Mouse (Mus musculus) embryonic facial prominence, embryonic 13.5 days (tissue): Measurements from ENCODE around the gene Cnot11. TPM values are rescaled to one million over a fixed set of nuclear protein-coding genes. Genes with fewer than 3 reads are reported as not detected.

ENCODE experiments used
- ATAC-seq: fragments of 200-750 bp; cut with Nextera tagmentation; 2 replicates; pipeline ENCODE4 v1.8.0; 2017; ENCODE audit warnings: low read depth; ENCODE audit not compliant: insufficient number of reproducible peaks, insufficient read depth, low FRiP score, low TSS enrichment
- H3K27ac ChIP-seq: fragments of 300-500 bp; sonication (generic); 2 replicates; pipeline ENCODE4 v1.5.1; 2015; ENCODE audit warnings: moderate library complexity, mild to moderate bottlenecking, inconsistent platforms
- H3K27me3 ChIP-seq: fragments of 300-500 bp; sonication (generic); 2 replicates; pipeline ENCODE4 v1.6.1; 2015; ENCODE audit warnings: mild to moderate bottlenecking, inconsistent platforms
- H3K36me3 ChIP-seq: fragments of 300-500 bp; sonication (generic); 2 replicates; pipeline ENCODE4 v1.6.1; 2015; ENCODE audit warnings: mild to moderate bottlenecking, inconsistent platforms
- H3K4me1 ChIP-seq: fragments of 300-500 bp; sonication (generic); 2 replicates; pipeline ENCODE4 v1.6.1; 2015; ENCODE audit warnings: inconsistent platforms
- H3K4me2 ChIP-seq: fragments of 300-500 bp; sonication (generic); 2 replicates; pipeline ENCODE4 v1.6.1; 2015; ENCODE audit warnings: moderate library complexity, mild to moderate bottlenecking, inconsistent platforms
- H3K4me3 ChIP-seq: fragments of 300-500 bp; sonication (generic); 2 replicates; pipeline ENCODE4 v1.5.1; 2015; ENCODE audit warnings: mild to moderate bottlenecking, inconsistent platforms
- H3K9ac ChIP-seq: fragments of 300-500 bp; sonication (generic); 2 replicates; pipeline ENCODE4 v1.6.1; 2015; ENCODE audit warnings: mild to moderate bottlenecking, inconsistent platforms
- H3K9me3 ChIP-seq: fragments of 300-500 bp; sonication (generic); 2 replicates; pipeline ENCODE4 v1.6.1; 2016; ENCODE audit warnings: inconsistent platforms
- WGBS: fragments of 180-500 bp; shearing (Covaris S2); methylation state at CpG from one replicate; pipeline ENCODE4 v1.1.7; 2015; ENCODE audit warnings: mixed read lengths; 5-methylcytosine and 5-hydroxymethylcytosine counted together
- polyA plus RNA-seq: library from polyadenylated mRNA; unstranded; fragments of >200 nt; fragmentation: Nextera tagmentation; extraction: Ambion mirVana; gene quantifications from 2 replicates; pipeline ENCODE4 v1.2.1, GENCODE M21; 2015

Gene Cnot11
- polyA plus RNA-seq, 1 experiment from 2014 or later: 21.9 TPM

DNA sequence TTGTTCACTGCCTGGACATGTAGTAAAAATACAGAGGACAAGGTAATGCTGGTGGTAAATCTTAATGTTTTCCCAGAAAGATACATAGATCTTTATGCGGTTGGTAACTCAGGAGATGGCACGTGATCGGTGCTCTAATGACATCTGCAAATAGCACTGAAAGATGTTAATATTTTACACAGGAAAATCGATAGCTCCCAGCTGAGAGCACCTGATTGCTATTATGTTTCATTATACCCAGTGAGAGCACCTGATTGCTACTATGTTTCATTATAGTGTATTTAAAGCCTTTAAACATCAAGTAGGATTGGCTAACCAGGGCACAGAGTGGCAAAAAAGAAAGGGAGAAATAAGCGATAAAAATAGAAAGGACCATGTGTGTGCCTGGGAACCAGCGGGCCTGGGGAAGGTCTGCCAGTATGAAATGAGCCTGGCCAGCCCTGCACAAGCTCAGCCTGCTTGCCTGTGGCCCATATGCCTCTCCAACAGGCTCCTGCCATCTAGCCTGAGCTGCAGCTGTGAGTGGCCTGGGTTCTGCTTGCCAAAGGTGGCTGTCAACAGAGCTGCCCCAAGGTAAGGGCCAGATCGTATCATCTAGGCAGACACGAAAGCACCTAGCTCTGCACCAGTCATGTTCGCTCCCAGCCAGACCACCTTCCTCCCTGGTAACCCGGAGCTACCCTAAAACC lies 19.3 kb upstream of the Cnot11 start:
- H3K9ac ChIP-seq: no peak overlapping the region
- H3K27me3 ChIP-seq: no peaks in the 10 kb centered on the region
- H3K27ac ChIP-seq: no peak overlapping the region
- H3K9me3 ChIP-seq: no peaks in the 10 kb centered on the region
- WGBS: 74% methylated on average over 10 of the region's 10 CpGs
- H3K4me3 ChIP-seq: no peak overlapping the region
- no peaks in the 10 kb centered on the region for H3K4me1 ChIP-seq
- H3K36me3 ChIP-seq: no peaks in the 10 kb centered on the region
- H3K4me2 ChIP-seq: no peak overlapping the region
- no peak for ATAC-seq

DNA sequence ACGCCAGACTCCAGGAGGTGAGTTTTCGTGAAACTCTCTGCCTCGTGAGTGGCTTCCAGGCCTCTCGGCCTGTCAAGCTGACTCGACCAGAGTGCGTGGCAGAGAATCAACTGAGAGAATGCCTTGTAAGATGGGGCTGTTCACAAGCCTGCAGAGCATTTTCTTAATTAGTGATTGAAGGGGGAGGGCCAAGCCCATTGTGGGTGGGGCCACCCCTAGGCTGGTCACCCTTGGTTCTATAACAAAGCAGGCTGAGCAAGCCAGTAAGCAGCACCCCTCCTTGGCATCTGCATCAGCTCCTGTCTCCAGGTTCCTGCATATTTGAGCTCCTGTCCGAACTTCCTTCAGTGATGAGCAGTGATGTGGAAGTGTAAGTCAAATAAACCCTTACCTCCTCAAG lies 13.5 kb upstream of the Cnot11 start:
- Histone ChIP-seq H3K9ac (no peak overlapping the region), H3K4me3 (no peak overlapping the region)
- 88% methylated on average over 7 of the region's 7 CpGs for WGBS

DNA sequence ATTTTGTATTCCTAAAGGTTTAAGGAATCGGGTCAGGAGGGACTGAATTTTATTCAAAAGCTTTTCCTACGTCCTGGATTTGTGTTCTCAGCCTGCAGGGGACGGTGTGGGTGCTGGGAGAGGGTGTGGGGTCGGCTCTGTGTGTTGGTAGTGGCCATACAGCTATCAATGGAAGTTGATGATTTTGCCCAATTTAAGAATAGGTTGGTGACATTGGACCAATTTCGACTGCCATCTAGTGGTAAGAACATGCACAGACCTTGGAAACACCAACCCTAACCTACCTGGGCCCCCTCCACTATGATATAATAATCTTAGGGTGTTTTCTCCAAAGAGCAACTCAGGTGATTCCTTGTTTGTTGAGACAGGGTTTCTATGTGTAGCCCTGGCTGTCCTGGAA lies 12.3 kb upstream of the Cnot11 start:
- 29% methylated on average over 5 of the region's 5 CpGs for WGBS
- ATAC-seq: no peak
- Histone ChIP-seq H3K4me1 (no peaks in the 10 kb centered on the region), H3K27ac (no peak overlapping the region), H3K4me3 (no peak overlapping the region), H3K27me3 (no peaks in the 10 kb centered on the region), H3K4me2 (no peak overlapping the region), H3K36me3 (no peaks in the 10 kb centered on the region), H3K9ac (no peak overlapping the region), H3K9me3 (no peaks in the 10 kb centered on the region)

More for the DNA sequence above, 13.5 kb upstream of the Cnot11 start:
- H3K27me3 ChIP-seq: no peaks in the 10 kb centered on the region
- no peak overlapping the region for H3K4me2 ChIP-seq
- H3K36me3 ChIP-seq: no peaks in the 10 kb centered on the region
- H3K4me1 ChIP-seq: no peaks in the 10 kb centered on the region
- no peak overlapping the region for H3K27ac ChIP-seq
- no peaks in the 10 kb centered on the region for H3K9me3 ChIP-seq
- ATAC-seq: no peak

DNA sequence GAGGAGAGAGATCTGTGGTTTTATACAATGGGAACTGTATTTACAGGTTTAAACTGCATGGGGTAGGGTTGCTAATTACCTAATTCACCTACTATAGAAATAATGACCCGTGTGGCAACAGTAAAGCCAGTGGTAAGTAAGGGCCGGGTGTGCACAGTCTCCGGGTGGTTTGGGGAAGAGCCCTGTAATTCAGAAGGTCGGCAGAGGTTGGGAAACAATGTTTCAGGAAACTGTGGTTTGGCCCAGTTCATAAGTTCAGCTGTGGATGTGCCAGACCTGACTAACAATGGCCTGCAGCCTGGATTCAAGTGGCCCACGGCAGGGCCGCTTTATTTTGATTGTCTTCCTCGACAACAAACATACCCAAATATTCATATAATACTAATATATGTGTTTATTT lies 9.0 kb upstream of the Cnot11 start:
- H3K4me2 ChIP-seq: no peak overlapping the region
- no peak for ATAC-seq
- 59% methylated on average over 7 of the region's 7 CpGs for WGBS
- no peaks in the 10 kb centered on the region for H3K36me3 ChIP-seq
- H3K4me1 ChIP-seq: 0 out of 2 replicates have a peak, but pooled peaks cover 3% of the 10 kb centered on the region
- no peaks in the 10 kb centered on the region for H3K27me3 ChIP-seq
- no peak overlapping the region for H3K27ac ChIP-seq
- no peaks in the 10 kb centered on the region for H3K9me3 ChIP-seq
- H3K4me3 ChIP-seq: no peak overlapping the region
- H3K9ac ChIP-seq: no peak overlapping the region

DNA sequence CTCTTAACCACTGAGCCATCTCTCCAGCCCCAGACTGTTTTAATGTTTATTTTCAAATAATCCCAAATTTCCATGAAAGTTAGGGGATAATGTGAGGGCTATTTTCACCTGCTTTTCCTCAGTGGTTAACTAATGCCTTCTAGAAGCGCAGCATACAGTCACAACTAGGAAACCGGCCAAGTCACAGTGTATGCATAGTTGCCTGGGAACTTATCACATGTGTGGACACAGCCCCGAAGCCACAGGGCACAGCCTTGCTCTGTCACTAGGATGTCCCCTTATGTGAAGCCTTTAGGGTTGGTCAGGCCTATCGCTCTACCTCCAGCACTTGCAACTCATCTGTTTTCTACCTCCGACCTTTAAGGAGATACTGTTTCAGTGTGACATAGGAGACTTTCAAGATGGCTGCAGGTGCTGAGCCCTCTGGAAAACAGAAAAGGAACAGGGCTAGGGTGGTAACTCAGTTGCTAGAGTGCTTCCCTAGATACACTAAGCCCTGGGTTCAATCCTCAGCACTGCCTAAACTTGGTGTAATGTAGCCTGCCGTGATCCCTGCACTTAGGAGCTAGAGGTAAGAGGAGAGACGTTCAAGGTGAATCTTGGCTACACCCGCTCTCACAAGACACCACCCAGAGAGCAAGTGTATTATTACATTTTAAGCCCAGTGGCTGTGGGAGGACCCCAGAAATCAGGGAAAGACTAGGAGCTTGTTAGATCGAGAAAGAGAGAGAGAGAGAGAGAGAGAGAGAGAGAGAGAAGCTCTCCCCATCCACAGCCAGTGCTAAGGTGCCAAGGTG lies 8.2 kb upstream of the Cnot11 start:
- H3K9me3 ChIP-seq: no peaks in the 10 kb centered on the region
- WGBS: 73% methylated on average over 9 of the region's 9 CpGs
- no peak overlapping the region for H3K4me2 ChIP-seq
- no peak overlapping the region for H3K27ac ChIP-seq
- H3K9ac ChIP-seq: no peak overlapping the region
- H3K4me1 ChIP-seq: 0 out of 2 replicates have a peak, but pooled peaks cover 3% of the 10 kb centered on the region
- H3K36me3 ChIP-seq: no peaks in the 10 kb centered on the region
- H3K27me3 ChIP-seq: no peaks in the 10 kb centered on the region
- H3K4me3 ChIP-seq: no peak overlapping the region
- no peak for ATAC-seq

DNA sequence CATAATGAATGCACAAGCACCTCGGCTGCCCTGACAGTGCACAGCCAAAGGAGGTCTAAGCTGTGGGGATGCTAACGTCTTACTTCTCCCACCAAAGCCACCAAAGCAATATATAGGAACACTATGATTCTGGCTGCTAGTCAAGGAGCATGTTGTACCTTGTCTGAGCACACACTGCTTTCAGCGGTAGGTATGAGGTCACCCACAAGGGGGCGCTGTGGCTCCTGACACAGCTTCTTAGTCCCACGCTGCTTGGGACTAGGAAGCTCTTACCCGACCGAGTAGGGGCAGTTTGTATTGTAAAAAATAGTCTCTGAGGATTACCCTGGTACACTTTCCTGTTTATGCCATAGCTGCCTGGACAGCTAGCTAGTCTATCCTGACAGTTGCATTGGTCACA lies 7.4 kb upstream of the Cnot11 start:
- no peaks in the 10 kb centered on the region for H3K9me3 ChIP-seq
- no peak overlapping the region for H3K4me2 ChIP-seq
- H3K27ac ChIP-seq: no peak overlapping the region
- no peak overlapping the region for H3K4me3 ChIP-seq
- 11% methylated on average over 7 of the region's 7 CpGs for WGBS
- no peaks in the 10 kb centered on the region for H3K27me3 ChIP-seq
- no peaks in the 10 kb centered on the region for H3K36me3 ChIP-seq
- ATAC-seq: no peak
- no peak overlapping the region for H3K9ac ChIP-seq
- 0 out of 2 replicates have a peak, but pooled peaks cover 3% of the 10 kb centered on the region for H3K4me1 ChIP-seq

DNA sequence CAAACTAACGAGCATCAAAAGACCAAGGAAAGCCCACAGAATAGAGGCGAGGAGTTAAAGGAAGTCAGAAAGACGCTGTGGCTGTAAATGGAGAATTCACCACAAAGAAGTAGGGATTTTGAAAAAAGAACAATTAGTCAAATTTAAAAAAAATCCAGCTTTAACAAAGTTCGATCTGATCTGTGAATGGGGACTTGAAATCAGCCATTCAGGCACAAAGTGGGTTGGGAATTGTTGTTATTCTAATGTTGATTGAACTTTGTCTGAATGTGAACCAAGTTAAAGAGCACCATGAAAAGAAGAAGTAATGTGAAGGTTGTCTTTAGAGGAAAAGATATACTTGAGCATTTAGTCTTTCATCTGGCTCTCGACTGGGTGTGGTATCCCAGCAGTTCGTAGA lies 6.5 kb upstream of the Cnot11 start:
- H3K9ac ChIP-seq: no peak overlapping the region
- ATAC-seq: no peak
- WGBS: 73% methylated on average over 6 of the region's 6 CpGs
- H3K27me3 ChIP-seq: no peaks in the 10 kb centered on the region
- no peak overlapping the region for H3K4me3 ChIP-seq
- H3K36me3 ChIP-seq: no peaks in the 10 kb centered on the region
- no peak overlapping the region for H3K4me2 ChIP-seq
- no peaks in the 10 kb centered on the region for H3K9me3 ChIP-seq
- H3K4me1 ChIP-seq: 0 out of 2 replicates have a peak, but pooled peaks cover 3% of the 10 kb centered on the region
- H3K27ac ChIP-seq: no peak overlapping the region

DNA sequence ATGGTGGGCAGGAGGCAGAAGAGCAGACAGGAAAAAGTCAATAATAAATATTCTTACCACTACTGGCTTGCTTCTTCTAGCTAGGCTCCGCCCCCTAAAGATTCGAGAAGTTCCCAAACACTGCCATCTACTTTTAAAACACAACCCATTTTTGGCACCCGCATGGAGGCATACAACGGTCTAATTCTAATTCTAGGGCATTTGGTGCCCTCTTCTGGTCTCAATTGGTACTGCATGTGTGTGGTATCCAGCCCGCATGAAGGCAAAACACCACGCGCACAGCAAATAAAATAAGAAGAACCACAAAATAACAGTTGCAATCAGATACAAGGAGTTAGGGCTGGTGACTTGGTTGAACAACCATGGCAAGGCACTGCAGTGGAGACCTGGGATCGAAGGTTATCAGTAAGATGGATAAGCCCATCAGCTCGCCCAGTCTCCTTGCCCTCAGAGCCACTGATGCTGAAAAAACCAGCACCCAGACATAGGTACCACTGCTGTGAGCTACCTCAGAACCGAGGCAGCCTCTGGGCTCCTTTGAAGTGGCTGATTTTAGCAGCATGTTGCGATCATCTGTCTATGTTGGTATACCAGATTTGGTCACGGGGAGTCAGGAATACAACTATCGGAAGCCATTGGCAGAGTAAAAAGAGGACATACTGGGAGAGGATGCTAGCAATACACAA lies 4.4 kb upstream of the Cnot11 start:
- Histone ChIP-seq H3K4me2 (no peak overlapping the region), H3K36me3 (no peaks in the 10 kb centered on the region), H3K9ac (no peak overlapping the region), H3K27ac (no peak overlapping the region), H3K4me1 (0 out of 2 replicates have a peak, but pooled peaks cover 3% of the 10 kb centered on the region), H3K4me3 (no peak overlapping the region), H3K9me3 (no peaks in the 10 kb centered on the region), H3K27me3 (no peaks in the 10 kb centered on the region)
- 39% methylated on average over 13 of the region's 13 CpGs for WGBS
- ATAC-seq: no peak

DNA sequence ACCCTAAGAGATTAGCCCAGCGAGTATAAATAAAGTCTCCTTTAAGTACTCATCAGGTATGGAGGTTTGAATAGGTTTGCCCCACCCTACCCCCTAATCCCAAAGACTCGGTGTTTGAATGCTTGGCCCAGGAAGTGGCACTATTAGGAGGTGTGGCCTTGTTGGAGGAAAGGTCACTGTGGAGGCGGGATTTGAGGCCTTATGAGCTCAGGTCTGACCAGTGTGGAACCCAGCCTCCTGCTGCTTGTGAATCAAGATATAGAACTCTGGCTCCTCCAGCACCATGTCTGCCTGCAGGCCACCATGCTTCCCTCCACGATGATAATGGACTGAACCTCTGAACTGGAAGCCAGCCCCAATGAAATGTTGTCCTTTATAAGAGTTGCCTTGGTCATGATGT lies 3.8 kb upstream of the Cnot11 start:
- Histone ChIP-seq H3K36me3 (no peaks in the 10 kb centered on the region), H3K4me3 (no peak overlapping the region), H3K9me3 (no peaks in the 10 kb centered on the region), H3K9ac (no peak overlapping the region), H3K4me2 (no peak overlapping the region), H3K27ac (no peak overlapping the region), H3K4me1 (0 out of 2 replicates have a peak, but pooled peaks cover 3% of the 10 kb centered on the region), H3K27me3 (no peaks in the 10 kb centered on the region)
- WGBS: 74% methylated on average over 4 of the region's 4 CpGs
- no peak for ATAC-seq

DNA sequence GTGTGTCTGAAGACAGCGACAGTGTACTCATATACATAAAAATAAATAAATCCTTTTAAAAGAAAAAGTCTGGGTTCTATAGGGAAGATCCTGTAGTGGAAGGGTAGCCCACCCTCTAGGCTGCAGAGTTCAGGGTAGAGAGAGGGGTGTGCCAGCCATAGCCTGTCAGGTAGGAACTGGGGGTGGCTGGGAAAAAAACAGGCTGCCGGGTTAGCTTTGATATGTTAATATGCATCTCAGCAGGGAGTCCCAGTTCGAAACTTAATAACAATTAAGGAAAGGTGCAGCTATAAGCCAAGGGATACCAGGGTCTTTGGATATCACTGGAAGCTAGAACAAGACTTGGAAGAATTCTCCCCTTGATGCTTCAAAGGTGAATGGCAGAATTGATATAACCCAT lies 875 bp upstream of the Cnot11 start:
- H3K4me2 ChIP-seq: no peak overlapping the region
- H3K4me1 ChIP-seq: peaks cover 20% of the 10 kb centered on the region
- H3K36me3 ChIP-seq: peaks cover 16% of the 10 kb centered on the region
- H3K9ac ChIP-seq: no peak overlapping the region
- no peaks in the 10 kb centered on the region for H3K27me3 ChIP-seq
- H3K9me3 ChIP-seq: no peaks in the 10 kb centered on the region
- no peak for ATAC-seq
- WGBS: 47% methylated on average over 3 of the region's 3 CpGs
- no peak overlapping the region for H3K4me3 ChIP-seq
- no peak overlapping the region for H3K27ac ChIP-seq

DNA sequence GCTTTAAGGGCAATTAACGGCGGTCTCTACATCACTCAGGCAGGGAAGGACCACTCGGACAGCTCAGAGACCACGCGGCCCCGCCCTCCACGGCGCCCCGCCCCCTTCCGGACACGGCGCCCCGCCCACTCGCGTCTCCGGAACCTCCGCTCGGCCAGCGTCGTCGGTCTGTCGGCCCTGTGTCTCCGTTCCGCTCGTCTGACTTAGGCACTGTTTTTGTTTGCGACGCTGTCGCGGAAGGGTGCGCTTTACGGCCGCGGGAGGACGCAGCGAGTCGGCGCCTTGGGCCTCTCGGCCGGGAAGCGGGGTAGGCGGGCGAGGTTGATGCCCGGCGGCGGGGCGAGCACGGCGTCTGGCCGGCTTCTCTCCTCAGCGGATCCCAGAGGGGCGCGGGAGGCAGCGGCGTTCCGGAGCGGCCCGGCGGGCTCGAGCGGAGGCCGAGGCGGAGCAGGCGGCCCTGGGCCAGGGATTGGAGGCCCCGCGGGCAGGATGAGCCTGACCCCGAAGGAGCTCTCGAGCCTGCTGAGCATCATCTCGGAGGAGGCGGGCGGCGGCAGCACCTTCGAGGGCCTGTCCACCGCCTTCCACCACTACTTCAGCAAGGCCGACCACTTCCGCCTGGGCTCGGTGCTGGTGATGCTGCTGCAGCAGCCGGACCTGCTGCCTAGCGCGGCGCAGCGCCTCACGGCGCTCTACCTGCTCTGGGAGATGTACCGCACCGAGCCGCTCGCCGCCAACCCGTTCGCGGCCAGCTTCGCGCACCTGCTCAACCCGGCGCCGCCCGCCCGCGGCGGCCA lies 921 bp downstream of the Cnot11 start:
- H3K27ac ChIP-seq: peak overlapping the region; percentile 92
- peaks cover 7% of the 10 kb centered on the region for H3K9me3 ChIP-seq
- peak overlapping the region; percentile 98 for H3K4me3 ChIP-seq
- peaks cover 34% of the 10 kb centered on the region for H3K36me3 ChIP-seq
- ATAC-seq: peak; percentile 82
- peak overlapping the region; percentile 84 for H3K4me2 ChIP-seq
- H3K9ac ChIP-seq: peak overlapping the region; percentile 93
- H3K27me3 ChIP-seq: no peaks in the 10 kb centered on the region
- H3K4me1 ChIP-seq: peaks cover 17% of the 10 kb centered on the region
- WGBS: under 1% methylated on average over 93 of the region's 100 CpGs
